In the genomic region with DNA sequence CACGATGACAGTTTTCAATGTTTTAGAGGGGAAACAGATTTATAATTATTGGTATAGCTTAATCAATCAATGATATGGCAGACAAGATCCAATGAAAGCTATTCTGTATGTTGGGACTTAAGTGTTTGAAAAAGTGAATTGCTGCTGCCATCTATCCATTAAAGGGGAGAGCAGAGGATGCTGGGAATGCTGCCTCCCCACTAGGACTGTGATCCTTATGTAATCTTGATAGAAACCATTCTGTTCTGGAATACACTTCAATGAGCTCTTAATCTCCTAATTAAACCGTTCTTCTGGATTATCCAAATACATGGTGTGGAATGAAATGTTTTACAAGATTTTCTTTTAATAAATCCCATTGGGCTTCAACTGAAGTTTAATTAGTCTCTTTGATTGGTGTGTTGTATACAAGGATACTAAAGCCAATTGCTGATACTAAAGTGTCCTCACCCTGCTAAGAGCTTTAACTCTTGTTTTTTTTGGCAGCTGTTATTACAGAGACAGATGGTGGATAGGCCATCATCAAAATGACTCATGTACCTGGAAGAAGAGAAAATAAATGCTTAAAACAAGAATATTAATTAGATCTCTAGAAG, we compare ENCODE assay signal across 22 mouse cellular contexts. TPM values are rescaled to one million over a fixed set of nuclear protein-coding genes. Genes with fewer than 3 reads are reported as not detected.
DNase-seq lines count a peak whose midpoint lies in the region; ATAC-seq lines count a peak whose summit lies in the region.
"Had no signal": no experiment of that assay in that cellular context is flagged by ENCODE, and none has a peak within 500 bp of the region (broad histone marks: within the 10 kb centered on the region; RNA-seq: fewer than 3 reads in every experiment).

No protein-coding gene starts in this region.

- ATAC-seq in hindbrain, embryonic 16.5 days, result peak; percentile 64; the same call in 1 of the 2 replicates
- ATAC-seq in midbrain, embryonic 15.5 days (replicated peaks), result peak; percentile 50
- ATAC-seq: CD4-positive, CD25-positive, alpha-beta regulatory T cell, adult 4 months had no signal

- H3K4me3 ChIP-seq in hindbrain, embryonic 16.5 days (ENCODE audit: low read length), result no peak overlapping the region
- no peak overlapping the region for H3K4me3 ChIP-seq in hindbrain, embryonic 10.5 days
- H3K4me3 ChIP-seq in midbrain, embryonic 15.5 days, result no peak overlapping the region
- H3K4me3 ChIP-seq: kidney, embryonic 15.5 days; limb, embryonic 12.5 days; liver, embryonic 13.5 days had no signal

- no peaks in the 10 kb centered on the region for H3K9me3 ChIP-seq in hindbrain, embryonic 16.5 days (ENCODE audit: control insufficient read depth, low read length)
- no peaks in the 10 kb centered on the region for H3K9me3 ChIP-seq in hindbrain, embryonic 10.5 days
- no peaks in the 10 kb centered on the region for H3K9me3 ChIP-seq in midbrain, embryonic 15.5 days
- H3K9me3 ChIP-seq: kidney, embryonic 15.5 days; limb, embryonic 12.5 days; liver, embryonic 13.5 days had no signal

- DNase-seq in cerebellum, adult 8-10 months, result peak; percentile 19
- no peak for DNase-seq in cerebellum, adult 11-12 months
- DNase-seq in hindbrain, embryonic 10.5 days (ENCODE audit: low spot score), result no peak
- peak; percentile 88 for DNase-seq in brain, adult 2 months (ENCODE audit: low read depth, low spot score)
- DNase-seq in heart, adult 18-20 months, result no peak
- DNase-seq: adrenal gland, postnatal 14 days; embryo, embryonic 11 days; kidney, adult 11 months; kidney, postnatal 36 days; liver, embryonic 13.5 days; lung, adult 2 months; lung, postnatal 14 days; right cerebral cortex, postnatal 14 days; spleen, adult 18-20 months had no signal

- no peaks in the 10 kb centered on the region for H3K27me3 ChIP-seq in hindbrain, embryonic 16.5 days (replicated peaks; ENCODE audit: control insufficient read depth, insufficient read depth, low read length)
- H3K27me3 ChIP-seq in hindbrain, embryonic 10.5 days (ENCODE audit: insufficient read depth, poor library complexity, severe bottlenecking), result no peaks in the 10 kb centered on the region
- H3K27me3 ChIP-seq in midbrain, embryonic 15.5 days (replicated peaks), result no peaks in the 10 kb centered on the region
- H3K27me3 ChIP-seq: kidney, embryonic 15.5 days; limb, embryonic 12.5 days; liver, embryonic 13.5 days had no signal

- no peaks in the 10 kb centered on the region for H3K4me1 ChIP-seq in hindbrain, embryonic 16.5 days (ENCODE audit: control insufficient read depth, insufficient read depth, low read depth, low read length)
- no peaks in the 10 kb centered on the region for H3K4me1 ChIP-seq in hindbrain, embryonic 10.5 days (replicated peaks)
- no peaks in the 10 kb centered on the region for H3K4me1 ChIP-seq in midbrain, embryonic 15.5 days
- H3K4me1 ChIP-seq: kidney, embryonic 15.5 days; limb, embryonic 12.5 days; liver, embryonic 13.5 days had no signal

- no peak overlapping the region for H3K9ac ChIP-seq in hindbrain, embryonic 16.5 days (ENCODE audit: low read depth, low read length)
- H3K9ac ChIP-seq in midbrain, embryonic 15.5 days, result no peak overlapping the region
- H3K9ac ChIP-seq: kidney, embryonic 15.5 days; limb, embryonic 12.5 days; liver, embryonic 13.5 days had no signal

- H3K36me3 ChIP-seq in hindbrain, embryonic 16.5 days (ENCODE audit: control insufficient read depth, insufficient read depth, low read length), result no peaks in the 10 kb centered on the region
- H3K36me3 ChIP-seq in hindbrain, embryonic 10.5 days, result no peaks in the 10 kb centered on the region
- no peaks in the 10 kb centered on the region for H3K36me3 ChIP-seq in midbrain, embryonic 15.5 days (replicated peaks)
- H3K36me3 ChIP-seq: kidney, embryonic 15.5 days; limb, embryonic 12.5 days; liver, embryonic 13.5 days had no signal

- H3K4me2 ChIP-seq in hindbrain, embryonic 16.5 days (ENCODE audit: low read length), result no peak overlapping the region
- no peak overlapping the region for H3K4me2 ChIP-seq in midbrain, embryonic 15.5 days
- H3K4me2 ChIP-seq: heart, embryonic 11.5 days; kidney, embryonic 15.5 days; limb, embryonic 12.5 days; liver, embryonic 13.5 days had no signal

- 74% methylated on average over 2 of the region's 2 CpGs for WGBS in hindbrain, embryonic 16.5 days
- 84% methylated on average over 2 of the region's 2 CpGs for WGBS in hindbrain, embryonic 10.5 days
- WGBS in midbrain, embryonic 15.5 days, result 72% methylated on average over 2 of the region's 2 CpGs

- H3K27ac ChIP-seq in hindbrain, embryonic 16.5 days (ENCODE audit: low read depth, low read length), result no peak overlapping the region
- H3K27ac ChIP-seq in hindbrain, embryonic 10.5 days, result no peak overlapping the region
- H3K27ac ChIP-seq in midbrain, embryonic 15.5 days, result no peak overlapping the region
- H3K27ac ChIP-seq: kidney, embryonic 15.5 days; limb, embryonic 12.5 days; liver, embryonic 13.5 days had no signal

RNA-seq across cellular contexts. Expression of a gene that starts 30.8 kb away (rescaled TPM):
- 47.5 and 48.9 TPM in 2 replicates for polyA plus RNA-seq in hindbrain, embryonic 16.5 days (2015; fragmentation: Nextera tagmentation; extraction: Ambion mirVana)
- polyA plus RNA-seq in hindbrain, embryonic 10.5 days (2016; fragmentation: Nextera tagmentation; extraction: Ambion mirVana), result 30.1 and 40.4 TPM in 2 replicates
- 32.2 and 37.9 TPM in 2 replicates for polyA plus RNA-seq in midbrain, embryonic 15.5 days (2015; fragmentation: Nextera tagmentation; extraction: Ambion mirVana)
- 1 to 10 TPM; 2.9 to 4.1 TPM for total RNA-seq in heart, adult 18-20 months (2021)
- total RNA-seq: megakaryocyte progenitor cell, adult 5-6 weeks; neutrophil, adult 5-6 weeks had no signal
- polyA plus RNA-seq: CD4-positive, CD25-positive, alpha-beta regulatory T cell, adult 4 months had no signal

Comparison
In these comparisons a context has a peak if more than half of its experiments do, and no peak if none do; other contexts are left out.
1. DNase-seq: peak in cerebellum, adult 8-10 months (single experiment) and brain, adult 2 months (single experiment); none in cerebellum, adult 11-12 months (single experiment), hindbrain, embryonic 10.5 days (single experiment) and heart, adult 18-20 months (0 of 2).